Comparison of ENCODE assay signal across 12 mouse cellular contexts in genomic region chr1:36797481-36797880, GRCm38 (mm10). TPM values are rescaled to one million over a fixed set of nuclear protein-coding genes. Genes with fewer than 3 reads are reported as not detected.
A peak's percentile ranks its signal among the peaks of the same experiment; 100 is the strongest.
DNase-seq lines count a peak whose midpoint lies in the region; ATAC-seq and TF ChIP-seq lines count a peak whose summit lies in the region.
"Had no signal": no experiment of that assay in that cellular context is flagged by ENCODE, and none has a peak within 500 bp of the region (broad histone marks: within the 10 kb centered on the region; RNA-seq: fewer than 3 reads in every experiment).

No protein-coding gene starts in this region.

- no peak for TF ChIP-seq EP300 in lung, postnatal 0 days (IDR thresholded peaks at IDR 0.05)

- TF ChIP-seq CTCF in lung, postnatal 0 days (IDR thresholded peaks at IDR 0.05), result no peak
- no peak for TF ChIP-seq CTCF in kidney, adult 2 months (conservative IDR thresholded peaks at IDR 0.05; ENCODE audit: insufficient read depth, insufficient read length, low read depth, low read length)

- TF ChIP-seq POLR2A in kidney, adult 2 months (IDR thresholded peaks at IDR 0.05; ENCODE audit: low read depth, low read length), result no peak

- DNase-seq in lung, postnatal 36 days, result peak; percentile 21
- no peak for DNase-seq in lung, postnatal 0 days (ENCODE audit: low spot score)
- DNase-seq in layer of hippocampus, adult 11-12 months (ENCODE audit: low spot score), result peak; percentile 73
- peak; percentile 86 for DNase-seq in naive thymus-derived CD4-positive, alpha-beta T cell, adult 2 months (ENCODE audit: low read depth)
- DNase-seq in thymus, postnatal 14 days, result peak; percentile 72
- DNase-seq in kidney, postnatal 25 days, result no peak
- DNase-seq in gastrocnemius, postnatal 14 days, result no peak
- DNase-seq in kidney, adult 2 months, result no peak
- DNase-seq: adrenal gland, adult 2 months; heart, adult 2 months had no signal

- H3K27ac ChIP-seq in lung, postnatal 0 days (ENCODE audit: low read length), result no peak overlapping the region
- no peak overlapping the region for H3K27ac ChIP-seq in kidney, adult 2 months (ENCODE audit: insufficient read depth, low read depth, low read length)
- H3K27ac ChIP-seq: embryonic facial prominence, embryonic 13.5 days; heart, adult 2 months had no signal

- H3K4me3 ChIP-seq in lung, postnatal 0 days (ENCODE audit: low read depth, low read length), result no peak overlapping the region
- H3K4me3 ChIP-seq in kidney, adult 2 months (ENCODE audit: insufficient read depth, low read depth, low read length), result no peak overlapping the region
- H3K4me3 ChIP-seq: embryonic facial prominence, embryonic 13.5 days; heart, adult 2 months had no signal

- H3K36me3 ChIP-seq in lung, postnatal 0 days (ENCODE audit: insufficient read depth, low read length), result peaks cover 56% of the 10 kb centered on the region
- peaks cover 2% of the 10 kb centered on the region for H3K36me3 ChIP-seq in kidney, adult 2 months (ENCODE audit: control insufficient read depth, insufficient read depth, low read length)

- H3K9ac ChIP-seq in lung, postnatal 0 days (replicated peaks; ENCODE audit: low read depth), result no peak overlapping the region
- H3K9ac ChIP-seq: embryonic facial prominence, embryonic 13.5 days had no signal

- H3K27me3 ChIP-seq in lung, postnatal 0 days (replicated peaks; ENCODE audit: insufficient read depth, low read length), result no peaks in the 10 kb centered on the region
- no peaks in the 10 kb centered on the region for H3K27me3 ChIP-seq in kidney, adult 2 months (replicated peaks; ENCODE audit: control insufficient read depth, insufficient read depth, low read length)
- H3K27me3 ChIP-seq: embryonic facial prominence, embryonic 13.5 days had no signal

- 69% methylated on average over 10 of the region's 10 CpGs for WGBS in lung, postnatal 0 days
- WGBS in kidney, adult 2 months, result 62% methylated on average over 10 of the region's 10 CpGs

- ATAC-seq in lung, postnatal 0 days, result no peak
- ATAC-seq: intestine, embryonic 16.5 days had no signal

- no peak overlapping the region for H3K4me2 ChIP-seq in lung, postnatal 0 days (replicated peaks; ENCODE audit: low read depth, low read length)
- H3K4me2 ChIP-seq: embryonic facial prominence, embryonic 13.5 days had no signal

- intact Hi-C loops in gastrocnemius, postnatal 14 days (cut with DNase I; ENCODE audit: low total_unique reads), result no loop called here

- H3K9me3 ChIP-seq in lung, postnatal 0 days (ENCODE audit: low read length), result no peaks in the 10 kb centered on the region
- H3K9me3 ChIP-seq: embryonic facial prominence, embryonic 13.5 days had no signal

- no peaks in the 10 kb centered on the region for H3K4me1 ChIP-seq in lung, postnatal 0 days (ENCODE audit: insufficient read depth, low read depth, low read length)
- no peaks in the 10 kb centered on the region for H3K4me1 ChIP-seq in kidney, adult 2 months (ENCODE audit: control insufficient read depth, insufficient read depth, low read length)
- H3K4me1 ChIP-seq: embryonic facial prominence, embryonic 13.5 days had no signal

RNA-seq across cellular contexts. Expression of gene Zap70, which starts 35.9 kb away (rescaled TPM):
- 4.3 and 5.2 TPM in 2 replicates for polyA plus RNA-seq in lung, postnatal 0 days (2015; fragmentation: Nextera tagmentation; extraction: Ambion mirVana)
- under 1 TPM in 1 of 2 experiments, not detected in 1; 0.39 TPM for total RNA-seq in gastrocnemius, postnatal 14 days (2021)
- polyA plus RNA-seq in kidney, adult 2 months (2012; rRNA removed), result 0.60 and 3.2 TPM in 2 replicates

Comparison
In these comparisons a context has a peak if more than half of its experiments do, and no peak if none do; other contexts are left out.
1. DNase-seq: peak in lung, postnatal 36 days (single experiment), layer of hippocampus, adult 11-12 months (single experiment), naive thymus-derived CD4-positive, alpha-beta T cell, adult 2 months (single experiment) and thymus, postnatal 14 days (single experiment); none in lung, postnatal 0 days (single experiment), kidney, postnatal 25 days (0 of 2), gastrocnemius, postnatal 14 days (single experiment) and kidney, adult 2 months (single experiment).